Mouse (Mus musculus) Muller cell, postnatal 12 days (primary cell): ENCODE results near the gene Btbd11.
"Not testable (repeated sequence)": the region's sequence is repeated elsewhere in the genome, so short reads cannot be mapped to it uniquely, and the experiment has no call there.

Experiments
- DNase-seq: peaks from one replicate; pipeline ENCODE4 v3.0.0-alpha.2; 2015; ENCODE audit errors: inconsistent ontology term

The Btbd11 gene

DNA sequence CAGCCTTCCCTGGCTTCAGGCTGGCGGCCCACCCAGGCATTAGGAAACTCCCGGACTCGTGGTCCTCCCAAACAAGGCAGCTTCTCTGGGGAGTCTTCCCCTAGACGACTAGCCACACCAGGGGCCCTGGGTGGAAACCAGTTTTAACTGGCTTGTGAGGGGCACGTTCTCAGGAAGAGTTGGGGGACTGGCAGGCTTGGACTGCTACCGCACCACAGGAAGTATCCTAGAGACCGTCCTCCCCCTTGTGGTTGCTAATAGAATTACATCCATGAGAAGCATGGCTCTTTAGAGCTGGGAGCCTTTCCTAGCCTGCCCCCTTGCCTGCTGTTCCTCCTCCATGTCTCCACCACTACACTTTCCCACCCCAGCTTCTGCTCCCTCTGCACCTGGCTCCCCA lies 265.1 kb downstream of the Btbd11 start:
- DNase-seq, result peak; percentile 55

DNA sequence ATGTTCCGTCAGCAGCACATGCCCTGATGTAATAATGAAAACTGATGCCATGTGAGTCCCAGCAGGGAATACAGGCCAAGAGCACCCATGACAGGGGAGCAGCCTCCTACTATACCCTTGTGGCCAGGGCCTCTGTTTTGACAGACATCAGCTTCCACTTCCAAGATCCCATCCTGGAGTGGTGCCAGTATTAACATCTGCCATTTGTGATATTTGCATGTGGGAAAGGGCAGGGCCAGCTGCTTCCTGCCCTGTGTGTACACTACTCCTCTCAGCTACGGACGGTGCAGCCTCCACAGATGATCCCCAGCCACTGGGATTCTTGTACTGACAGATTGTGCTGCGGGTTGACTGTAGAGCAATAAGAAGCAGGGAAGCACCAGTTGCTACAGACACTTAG lies 269.3 kb downstream of the Btbd11 start:
- DNase-seq, result no peak

DNA sequence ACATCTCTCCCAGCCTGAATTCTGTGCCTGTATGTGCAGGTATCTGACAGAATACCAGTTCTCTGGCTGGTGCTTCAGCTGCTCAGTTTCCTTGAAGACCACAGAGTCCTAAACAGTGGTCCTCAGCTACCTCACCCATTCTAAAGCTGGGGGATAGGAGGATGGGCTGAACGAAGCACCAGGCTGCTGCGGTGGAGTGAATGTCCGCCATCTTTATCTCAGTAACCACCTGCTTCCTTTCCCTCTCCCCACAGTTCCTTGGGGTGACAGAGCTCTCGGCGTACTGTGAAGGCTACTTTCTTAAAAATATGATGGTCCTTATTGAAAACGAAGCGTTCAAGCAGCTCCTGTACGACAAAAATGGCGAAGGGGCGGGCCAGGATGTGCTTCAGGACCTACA lies 271.3 kb downstream of the Btbd11 start:
- DNase-seq, result no peak

DNA sequence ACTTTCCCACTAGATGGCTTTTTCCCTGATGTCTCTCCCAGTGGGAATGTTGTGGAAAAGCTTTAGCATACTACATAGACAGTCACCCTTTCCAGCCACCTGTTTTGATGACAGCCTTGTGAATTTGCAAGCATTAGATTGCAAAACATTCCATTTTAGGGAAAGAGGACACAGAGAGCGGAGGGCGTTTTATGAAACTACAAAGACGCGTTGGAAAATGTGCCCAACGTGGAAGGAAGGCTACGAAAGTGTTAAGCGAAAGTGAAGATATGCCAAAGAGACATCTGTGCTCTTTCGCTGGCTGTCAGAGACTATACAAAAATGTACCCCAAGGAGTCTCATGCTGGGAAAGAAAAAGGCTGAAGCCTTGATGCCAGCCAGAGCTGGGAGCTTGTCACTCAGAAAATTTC lies 286.9 kb downstream of the Btbd11 start:
- DNase-seq, result no peak

DNA sequence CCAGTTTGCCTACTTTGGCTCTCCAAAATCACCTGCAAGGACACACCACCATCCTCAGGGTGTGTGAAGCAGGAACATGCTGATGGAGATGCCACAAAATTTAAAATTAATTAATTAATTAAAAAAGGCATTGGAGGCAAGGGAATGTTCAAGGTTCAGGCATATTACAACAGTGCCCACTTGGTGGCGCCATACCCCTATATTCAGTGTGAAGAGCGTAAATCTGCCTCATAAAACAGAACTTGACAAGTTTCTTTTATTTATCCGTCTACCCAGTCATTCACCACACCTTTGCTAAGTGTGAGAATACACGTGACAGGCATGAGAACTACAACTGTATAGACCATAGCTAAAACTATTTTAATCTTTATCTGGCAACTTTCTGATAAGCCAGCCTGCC lies 292.0 kb downstream of the Btbd11 start:
- peak; percentile 62 for DNase-seq

DNA sequence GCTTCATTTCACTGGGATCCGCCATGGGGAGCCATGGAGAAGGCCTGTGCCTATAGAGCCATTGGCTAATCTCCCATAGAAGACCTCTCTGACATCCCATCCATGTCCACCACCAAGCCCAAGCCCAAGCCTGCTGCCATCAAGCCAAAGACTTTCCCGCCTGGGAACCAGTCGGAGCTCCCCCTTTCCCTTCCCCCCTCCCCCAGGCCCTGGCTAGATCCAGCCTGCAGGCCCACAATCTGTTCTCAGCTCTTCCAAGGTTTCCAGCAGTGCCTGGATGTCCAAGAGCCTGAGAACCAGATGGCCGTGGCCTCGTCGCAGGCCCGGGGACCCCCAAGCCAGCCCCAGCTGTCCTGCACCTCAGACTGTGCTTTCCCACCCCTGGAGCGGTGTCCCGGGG lies 295.8 kb downstream of the Btbd11 start:
- no peak for DNase-seq

DNA sequence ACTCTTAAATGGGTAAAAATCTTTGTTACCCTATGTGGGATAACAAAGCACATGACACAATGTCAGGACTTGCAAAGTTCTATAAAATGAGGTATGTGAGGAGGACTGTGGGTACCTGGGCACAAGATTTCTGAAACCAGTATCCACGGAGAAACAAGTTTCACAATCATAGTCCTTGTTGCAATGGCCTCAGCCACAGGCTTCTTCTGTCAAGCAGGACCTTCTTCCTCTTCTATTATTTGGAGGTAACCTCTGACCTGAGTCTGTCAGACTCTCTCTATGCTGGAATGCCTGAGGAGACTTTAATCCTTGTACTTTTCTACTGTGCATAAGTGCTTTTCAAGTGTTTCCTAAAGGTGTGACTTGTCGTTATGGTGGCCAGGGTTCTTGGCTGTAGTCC lies 307.8 kb downstream of the Btbd11 start:
- not testable (repeated sequence) for DNase-seq

DNA sequence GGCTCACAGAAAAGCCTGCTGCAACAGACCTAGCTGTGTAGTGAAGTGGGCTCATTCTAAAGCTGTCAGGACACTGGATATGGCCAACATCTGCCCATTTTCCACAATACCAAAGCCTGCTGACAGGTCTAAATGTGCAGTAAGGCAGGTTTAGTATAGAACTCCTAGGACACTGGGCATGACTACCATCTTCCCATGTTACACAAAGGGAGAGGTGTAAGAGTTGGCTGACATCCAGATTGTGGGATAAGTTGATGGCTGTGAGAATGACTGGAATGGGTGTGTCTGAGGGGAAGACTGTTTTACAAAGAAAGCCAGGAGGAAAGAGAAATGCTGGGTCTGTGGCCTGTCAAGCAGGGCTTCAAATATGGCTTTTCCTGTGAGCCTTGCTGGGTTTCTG lies 313.1 kb downstream of the Btbd11 start:
- DNase-seq, result no peak

DNA sequence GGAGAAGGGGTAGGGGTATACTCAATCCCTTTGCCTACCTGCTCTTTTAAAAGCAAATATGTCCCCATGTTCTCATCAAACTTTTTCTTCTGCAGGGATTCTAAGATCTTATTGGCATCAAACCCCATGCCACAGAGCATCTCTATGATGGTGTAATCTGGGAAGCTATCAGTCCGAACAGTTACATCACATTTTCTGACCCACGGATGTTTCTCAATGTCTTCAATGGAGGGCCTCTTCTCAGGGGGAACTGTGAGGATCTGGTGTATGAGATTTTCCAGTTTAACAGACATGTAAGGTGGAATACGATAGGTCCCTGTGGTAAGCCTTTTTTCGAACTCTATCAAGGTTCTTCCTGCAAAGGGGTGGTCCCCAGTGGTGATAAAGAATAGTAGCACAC lies 323.2 kb downstream of the Btbd11 start:
- not testable (repeated sequence) for DNase-seq
